Comparison of ENCODE assay signal across 8 mouse cellular contexts in the genomic region with DNA sequence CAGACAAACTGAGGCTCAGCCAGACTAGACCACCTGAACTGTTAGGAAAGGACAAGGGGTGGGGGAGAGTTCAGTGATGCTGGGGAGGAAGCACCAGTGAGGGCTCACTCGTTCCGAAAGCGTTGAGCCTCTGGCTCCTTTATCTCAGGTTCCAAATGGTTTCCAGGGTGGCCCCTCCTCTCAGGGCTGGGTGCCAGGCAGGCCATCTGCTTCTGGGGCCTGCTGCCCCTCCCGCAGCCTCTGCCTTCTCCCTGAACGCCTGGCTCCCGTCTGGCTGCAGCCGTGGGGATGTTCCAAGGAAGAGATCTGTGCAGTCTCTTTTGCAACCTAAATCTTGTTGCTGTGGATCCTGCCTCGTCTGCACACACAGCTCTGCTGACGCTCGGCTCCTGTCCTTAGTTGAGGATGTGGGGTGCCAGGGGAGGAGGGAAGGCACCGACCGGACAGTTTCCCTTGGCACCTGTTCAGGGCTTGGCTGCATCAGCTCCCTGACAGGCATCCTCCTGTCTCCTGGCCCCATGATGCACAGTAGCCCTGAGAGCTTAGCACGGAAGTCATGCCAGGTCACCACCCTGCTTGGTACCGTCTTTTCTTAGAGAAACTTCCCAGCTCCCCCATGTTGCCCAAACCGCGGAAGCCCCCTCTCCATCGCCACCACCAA. TPM values are rescaled to one million over a fixed set of nuclear protein-coding genes. Genes with fewer than 3 reads are reported as not detected.
DNase-seq lines count a peak whose midpoint lies in the region; ATAC-seq and TF ChIP-seq lines count a peak whose summit lies in the region.

No protein-coding gene starts in this region.

- DNase-seq in midbrain, embryonic 10.5 days (ENCODE audit: low spot score), result no peak
- DNase-seq in midbrain, embryonic 11.5 days (ENCODE audit: low spot score, missing footprints), result no peak
- DNase-seq in kidney, postnatal 4 days, result peak; percentile 76 to 82
- DNase-seq in liver, postnatal 0 days, result peak; percentile 90
- DNase-seq in retina, postnatal 7 days (ENCODE audit: low read depth, low spot score), result peak; percentile 56
- no peak for DNase-seq in yolk sac, embryonic 10.5 days (ENCODE audit: low spot score)

- H3K36me3 ChIP-seq in midbrain, embryonic 10.5 days, result no peaks in the 10 kb centered on the region
- H3K36me3 ChIP-seq in midbrain, embryonic 11.5 days (ENCODE audit: control insufficient read depth, insufficient read depth, low read length), result no peaks in the 10 kb centered on the region
- H3K36me3 ChIP-seq in forebrain, embryonic 13.5 days (ENCODE audit: poor library complexity, severe bottlenecking), result no peaks in the 10 kb centered on the region
- H3K36me3 ChIP-seq in heart, embryonic 15.5 days, result no peaks in the 10 kb centered on the region
- H3K36me3 ChIP-seq in liver, postnatal 0 days (replicated peaks; ENCODE audit: insufficient read depth, low read length), result peaks cover 5% of the 10 kb centered on the region; the same call in 1 of the 2 replicates

- WGBS in midbrain, embryonic 10.5 days, result 81% methylated on average over 17 of the region's 17 CpGs
- WGBS in midbrain, embryonic 11.5 days, result 79% methylated on average over 17 of the region's 17 CpGs
- WGBS in forebrain, embryonic 13.5 days, result 53% methylated on average over 17 of the region's 17 CpGs
- WGBS in heart, embryonic 15.5 days, result 31% methylated on average over 17 of the region's 17 CpGs
- WGBS in liver, postnatal 0 days (ENCODE audit: insufficient replicate concordance), result 55% methylated on average over 17 of the region's 17 CpGs

- peaks cover 28% of the 10 kb centered on the region; the same call in 1 of the 2 replicates for H3K4me1 ChIP-seq in midbrain, embryonic 10.5 days
- H3K4me1 ChIP-seq in midbrain, embryonic 11.5 days (ENCODE audit: control insufficient read depth, insufficient read depth, low read length), result no peaks in the 10 kb centered on the region
- peaks cover 29% of the 10 kb centered on the region for H3K4me1 ChIP-seq in forebrain, embryonic 13.5 days
- H3K4me1 ChIP-seq in heart, embryonic 15.5 days (replicated peaks), result peaks cover 66% of the 10 kb centered on the region
- H3K4me1 ChIP-seq in liver, postnatal 0 days (ENCODE audit: insufficient read depth), result peaks cover 64% of the 10 kb centered on the region

- TF ChIP-seq CTCF in liver, postnatal 0 days (IDR thresholded peaks at IDR 0.05; ENCODE audit: low read depth), result no peak

- ATAC-seq in midbrain, embryonic 11.5 days (ENCODE audit: low FRiP score), result no peak
- ATAC-seq in forebrain, embryonic 13.5 days, result peak; percentile 86
- ATAC-seq in heart, embryonic 15.5 days (replicated peaks; ENCODE audit: insufficient number of reproducible peaks, insufficient read depth, low FRiP score, low read depth), result peak; percentile 59
- ATAC-seq in liver, postnatal 0 days, result peak; percentile 88

- H3K4me3 ChIP-seq in midbrain, embryonic 10.5 days, result no peak overlapping the region
- H3K4me3 ChIP-seq in midbrain, embryonic 11.5 days (ENCODE audit: low read depth, low read length), result no peak overlapping the region
- no peak overlapping the region for H3K4me3 ChIP-seq in forebrain, embryonic 13.5 days
- H3K4me3 ChIP-seq in heart, embryonic 15.5 days, result no peak overlapping the region
- peak overlapping the region; percentile 19; the same call in 1 of the 2 replicates for H3K4me3 ChIP-seq in liver, postnatal 0 days (ENCODE audit: low read depth, low read length)

- no peak overlapping the region for H3K4me2 ChIP-seq in midbrain, embryonic 11.5 days
- peak overlapping the region; percentile 32 for H3K4me2 ChIP-seq in forebrain, embryonic 13.5 days
- peak overlapping the region; percentile 6 for H3K4me2 ChIP-seq in heart, embryonic 15.5 days
- peak overlapping the region; percentile 63 for H3K4me2 ChIP-seq in liver, postnatal 0 days (ENCODE audit: low read depth, low read length)

- peak overlapping the region; percentile 20; the same call in 1 of the 2 replicates for H3K27ac ChIP-seq in midbrain, embryonic 10.5 days (replicated peaks)
- H3K27ac ChIP-seq in midbrain, embryonic 11.5 days (ENCODE audit: low read depth, low read length), result no peak overlapping the region
- peak overlapping the region; percentile 77 for H3K27ac ChIP-seq in forebrain, embryonic 13.5 days
- peak overlapping the region; percentile 57 for H3K27ac ChIP-seq in heart, embryonic 15.5 days
- H3K27ac ChIP-seq in liver, postnatal 0 days (ENCODE audit: low read depth), result peak overlapping the region; percentile 94

- no peak overlapping the region for H3K9ac ChIP-seq in midbrain, embryonic 11.5 days (ENCODE audit: low read length)
- H3K9ac ChIP-seq in forebrain, embryonic 13.5 days, result no peak overlapping the region
- 0 out of 2 replicates have a peak overlapping the region, but pooled peaks have one; percentile 2 for H3K9ac ChIP-seq in heart, embryonic 15.5 days
- peak overlapping the region; percentile 27 for H3K9ac ChIP-seq in liver, postnatal 0 days (replicated peaks)

- H3K9me3 ChIP-seq in midbrain, embryonic 10.5 days (replicated peaks), result no peaks in the 10 kb centered on the region
- no peaks in the 10 kb centered on the region for H3K9me3 ChIP-seq in midbrain, embryonic 11.5 days (ENCODE audit: control insufficient read depth, low read length)
- no peaks in the 10 kb centered on the region for H3K9me3 ChIP-seq in forebrain, embryonic 13.5 days (replicated peaks)
- H3K9me3 ChIP-seq in heart, embryonic 15.5 days (replicated peaks), result no peaks in the 10 kb centered on the region
- no peaks in the 10 kb centered on the region for H3K9me3 ChIP-seq in liver, postnatal 0 days (ENCODE audit: low read length)

- H3K27me3 ChIP-seq in midbrain, embryonic 10.5 days (ENCODE audit: low read depth, poor library complexity, severe bottlenecking), result peaks cover 11% of the 10 kb centered on the region; the same call in 1 of the 2 replicates
- H3K27me3 ChIP-seq in midbrain, embryonic 11.5 days (ENCODE audit: control insufficient read depth, insufficient read depth, low read length), result no peaks in the 10 kb centered on the region
- H3K27me3 ChIP-seq in forebrain, embryonic 13.5 days, result no peaks in the 10 kb centered on the region
- H3K27me3 ChIP-seq in heart, embryonic 15.5 days, result 0 out of 2 replicates have a peak, but pooled peaks cover 3% of the 10 kb centered on the region
- H3K27me3 ChIP-seq in liver, postnatal 0 days (ENCODE audit: insufficient read depth, low read length), result no peaks in the 10 kb centered on the region

- TF ChIP-seq EP300 in liver, postnatal 0 days (IDR thresholded peaks at IDR 0.05; ENCODE audit: low read depth), result peak; percentile 91

RNA-seq across cellular contexts. Expression of a gene that starts 35.7 kb away (rescaled TPM):
- 3.9 and 4.1 TPM in 2 replicates for polyA plus RNA-seq in midbrain, embryonic 10.5 days (2016; fragmentation: Nextera tagmentation; extraction: Ambion mirVana)
- polyA plus RNA-seq in midbrain, embryonic 11.5 days (2014; fragmentation: Nextera tagmentation; extraction: Ambion mirVana), result 1.7 and 2.8 TPM in 2 replicates
- polyA plus RNA-seq in forebrain, embryonic 13.5 days (2015; fragmentation: Nextera tagmentation; extraction: Ambion mirVana), result 9.0 and 11.2 TPM in 2 replicates
- 35.9 and 44.4 TPM in 2 replicates for polyA plus RNA-seq in heart, embryonic 15.5 days (2015; fragmentation: Nextera tagmentation; extraction: Ambion mirVana)
- polyA plus RNA-seq in liver, postnatal 0 days (2015; fragmentation: Nextera tagmentation; extraction: Ambion mirVana), result 106 and 121 TPM in 2 replicates

Comparison
In these comparisons a context has a peak if more than half of its experiments do, and no peak if none do; other contexts are left out.
1. DNase-seq: peak in kidney, postnatal 4 days (2 of 2), liver, postnatal 0 days (single experiment) and retina, postnatal 7 days (single experiment); none in midbrain, embryonic 10.5 days (single experiment), midbrain, embryonic 11.5 days (single experiment) and yolk sac, embryonic 10.5 days (single experiment).
2. H3K9ac ChIP-seq: peak in heart, embryonic 15.5 days (single experiment) and liver, postnatal 0 days (single experiment); none in midbrain, embryonic 11.5 days (single experiment) and forebrain, embryonic 13.5 days (single experiment).